17 mouse cellular contexts compared by ENCODE assay signal in the genomic region with DNA sequence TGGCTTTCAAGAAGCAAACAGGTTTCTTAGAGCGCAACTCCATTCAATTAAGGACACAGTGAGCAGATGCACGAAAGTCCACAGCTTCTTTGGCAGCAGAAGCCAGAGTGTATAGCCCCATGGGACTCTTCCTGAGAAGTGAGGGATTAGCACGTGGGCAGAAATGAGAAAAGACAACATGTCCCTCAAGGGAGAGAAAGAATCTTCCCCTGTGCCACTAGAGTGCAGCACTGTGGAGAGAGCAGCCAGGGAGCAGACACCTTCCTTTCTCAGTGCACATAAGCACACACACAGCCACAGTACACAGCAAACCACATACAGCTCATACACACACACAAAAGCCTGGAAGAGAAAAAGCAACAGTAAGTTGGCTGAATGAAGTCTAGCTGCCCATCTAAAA. TPM values are rescaled to one million over a fixed set of nuclear protein-coding genes. Genes with fewer than 3 reads are reported as not detected.
DNase-seq lines count a peak whose midpoint lies in the region; ATAC-seq and TF ChIP-seq lines count a peak whose summit lies in the region.
"Had no signal": no experiment of that assay in that cellular context is flagged by ENCODE, and none has a peak within 500 bp of the region (broad histone marks: within the 10 kb centered on the region; RNA-seq: fewer than 3 reads in every experiment).

No protein-coding gene starts in this region.

- H3K9ac ChIP-seq in hindbrain, postnatal 0 days (replicated peaks; ENCODE audit: low read length): no peak overlapping the region
- no peak overlapping the region for H3K9ac ChIP-seq in hindbrain, embryonic 11.5 days (ENCODE audit: low read depth, low read length)
- H3K9ac ChIP-seq in lung, embryonic 14.5 days: no peak overlapping the region
- no peak overlapping the region for H3K9ac ChIP-seq in liver, postnatal 0 days (replicated peaks)
- H3K9ac ChIP-seq: embryonic facial prominence, embryonic 13.5 days; limb, embryonic 15.5 days; midbrain, embryonic 13.5 days had no signal

- DNase-seq in hindbrain, postnatal 0 days (ENCODE audit: low spot score): no peak
- DNase-seq in hindbrain, embryonic 11.5 days (ENCODE audit: low spot score): no peak
- DNase-seq in lung, embryonic 14.5 days: no peak
- DNase-seq in lung, postnatal 36 days: no peak
- DNase-seq in ZHBTc4 (ENCODE audit: low read depth, low spot score): peak; percentile 23
- DNase-seq in liver, postnatal 0 days: no peak
- DNase-seq in right cerebral cortex, adult 2 months (ENCODE audit: low spot score in 2 of 2): no peak
- DNase-seq: cerebellum, postnatal 36 days; kidney, adult 9 months; right cerebral cortex, postnatal 4 days; thymus, adult 18-20 months had no signal

- H3K4me3 ChIP-seq in hindbrain, postnatal 0 days (ENCODE audit: low read length): no peak overlapping the region
- no peak overlapping the region for H3K4me3 ChIP-seq in hindbrain, embryonic 11.5 days (ENCODE audit: low read depth, low read length)
- no peak overlapping the region for H3K4me3 ChIP-seq in lung, embryonic 14.5 days (ENCODE audit: low read depth, low read length)
- no peak overlapping the region for H3K4me3 ChIP-seq in liver, postnatal 0 days (ENCODE audit: low read depth, low read length)
- H3K4me3 ChIP-seq: embryonic facial prominence, embryonic 13.5 days; limb, embryonic 15.5 days; midbrain, embryonic 13.5 days had no signal

- H3K36me3 ChIP-seq in hindbrain, postnatal 0 days (ENCODE audit: insufficient read depth, low read length): no peaks in the 10 kb centered on the region
- H3K36me3 ChIP-seq in hindbrain, embryonic 11.5 days (ENCODE audit: control insufficient read depth, insufficient read depth, low read length): no peaks in the 10 kb centered on the region
- H3K36me3 ChIP-seq in lung, embryonic 14.5 days (ENCODE audit: insufficient read depth): peaks cover 10% of the 10 kb centered on the region
- no peaks in the 10 kb centered on the region for H3K36me3 ChIP-seq in liver, postnatal 0 days (replicated peaks; ENCODE audit: insufficient read depth, low read length)
- H3K36me3 ChIP-seq: limb, embryonic 15.5 days; midbrain, embryonic 13.5 days had no signal

- 50% methylated on average over 3 of the region's 3 CpGs for WGBS in hindbrain, postnatal 0 days
- 63% methylated on average over 3 of the region's 3 CpGs for WGBS in hindbrain, embryonic 11.5 days
- 63% methylated on average over 3 of the region's 3 CpGs for WGBS in lung, embryonic 14.5 days
- WGBS in liver, postnatal 0 days (ENCODE audit: insufficient replicate concordance): 61% methylated on average over 3 of the region's 3 CpGs

- peak; percentile 54 for TF ChIP-seq CTCF in hindbrain, postnatal 0 days (IDR thresholded peaks at IDR 0.05; ENCODE audit: low read depth)
- peak; percentile 54 for TF ChIP-seq CTCF in lung, embryonic 14.5 days (IDR thresholded peaks at IDR 0.05; ENCODE audit: low read depth)
- peak; percentile 32 for TF ChIP-seq CTCF in liver, postnatal 0 days (IDR thresholded peaks at IDR 0.05; ENCODE audit: low read depth)

- H3K27ac ChIP-seq in hindbrain, postnatal 0 days: no peak overlapping the region
- H3K27ac ChIP-seq in hindbrain, embryonic 11.5 days (ENCODE audit: low read depth, low read length): no peak overlapping the region
- no peak overlapping the region for H3K27ac ChIP-seq in lung, embryonic 14.5 days (ENCODE audit: low read depth)
- H3K27ac ChIP-seq in liver, postnatal 0 days (ENCODE audit: low read depth): no peak overlapping the region
- H3K27ac ChIP-seq: embryonic facial prominence, embryonic 13.5 days; limb, embryonic 15.5 days; midbrain, embryonic 13.5 days had no signal

- no peaks in the 10 kb centered on the region for H3K9me3 ChIP-seq in hindbrain, postnatal 0 days (ENCODE audit: low read length)
- no peaks in the 10 kb centered on the region for H3K9me3 ChIP-seq in hindbrain, embryonic 11.5 days (ENCODE audit: control insufficient read depth, low read length)
- no peaks in the 10 kb centered on the region for H3K9me3 ChIP-seq in lung, embryonic 14.5 days (ENCODE audit: low read depth, low read length)
- no peaks in the 10 kb centered on the region for H3K9me3 ChIP-seq in liver, postnatal 0 days (ENCODE audit: low read length)
- H3K9me3 ChIP-seq: embryonic facial prominence, embryonic 13.5 days; limb, embryonic 15.5 days; midbrain, embryonic 13.5 days had no signal

- H3K4me1 ChIP-seq in hindbrain, postnatal 0 days (ENCODE audit: insufficient read depth, low read length): 0 out of 2 replicates have a peak, but pooled peaks cover 4% of the 10 kb centered on the region
- no peaks in the 10 kb centered on the region; the same call in 1 of the 2 replicates for H3K4me1 ChIP-seq in hindbrain, embryonic 11.5 days (replicated peaks; ENCODE audit: control insufficient read depth, insufficient read depth, low read length)
- 0 out of 2 replicates have a peak, but pooled peaks cover 3% of the 10 kb centered on the region for H3K4me1 ChIP-seq in lung, embryonic 14.5 days (ENCODE audit: insufficient read depth)
- H3K4me1 ChIP-seq in liver, postnatal 0 days (ENCODE audit: insufficient read depth): no peaks in the 10 kb centered on the region
- H3K4me1 ChIP-seq: midbrain, embryonic 13.5 days had no signal

- TF ChIP-seq EP300 in liver, postnatal 0 days (IDR thresholded peaks at IDR 0.05; ENCODE audit: low read depth): no peak

- no peak overlapping the region for H3K4me2 ChIP-seq in hindbrain, postnatal 0 days (ENCODE audit: low read depth, low read length)
- H3K4me2 ChIP-seq in hindbrain, embryonic 11.5 days (replicated peaks; ENCODE audit: low read depth, low read length): no peak overlapping the region
- H3K4me2 ChIP-seq in lung, embryonic 14.5 days: no peak overlapping the region
- no peak overlapping the region for H3K4me2 ChIP-seq in liver, postnatal 0 days (ENCODE audit: low read depth, low read length)
- H3K4me2 ChIP-seq: embryonic facial prominence, embryonic 13.5 days; limb, embryonic 15.5 days; midbrain, embryonic 13.5 days had no signal

- no peaks in the 10 kb centered on the region for H3K27me3 ChIP-seq in hindbrain, postnatal 0 days (ENCODE audit: insufficient read depth, low read length)
- H3K27me3 ChIP-seq in hindbrain, embryonic 11.5 days (ENCODE audit: control insufficient read depth, insufficient read depth, low read length): 0 out of 2 replicates have a peak, but pooled peaks cover 2% of the 10 kb centered on the region
- peaks cover 5% of the 10 kb centered on the region; the same call in 1 of the 2 replicates for H3K27me3 ChIP-seq in lung, embryonic 14.5 days (ENCODE audit: insufficient read depth, low read length)
- peaks cover 7% of the 10 kb centered on the region for H3K27me3 ChIP-seq in liver, postnatal 0 days (ENCODE audit: insufficient read depth, low read length)
- H3K27me3 ChIP-seq: embryonic facial prominence, embryonic 13.5 days; limb, embryonic 15.5 days had no signal

- ATAC-seq in hindbrain, postnatal 0 days: no peak
- ATAC-seq in hindbrain, embryonic 11.5 days (ENCODE audit: low FRiP score): no peak
- ATAC-seq in lung, embryonic 14.5 days (ENCODE audit: insufficient read depth): no peak
- no peak for ATAC-seq in liver, postnatal 0 days
- ATAC-seq: activated CD4-positive, CD25-positive, alpha-beta regulatory T cell, adult 4 months; CD4-positive, CD25-positive, alpha-beta regulatory T cell, adult 4 months; hindbrain, embryonic 16.5 days; midbrain, embryonic 13.5 days had no signal

RNA-seq across cellular contexts. Expression of gene Tril, which starts 8.4 kb away (rescaled TPM):
- total RNA-seq in hindbrain, postnatal 0 days (2014; rRNA removed): 73.8 and 83.7 TPM in 2 replicates
- polyA plus RNA-seq in hindbrain, postnatal 0 days (2015; fragmentation: Nextera tagmentation; extraction: Ambion mirVana): 35.9 and 39.6 TPM in 2 replicates
- polyA plus RNA-seq in hindbrain, embryonic 11.5 days (2014; fragmentation: Nextera tagmentation; extraction: Ambion mirVana): 14.6 and 17.0 TPM in 2 replicates
- polyA plus RNA-seq in lung, embryonic 14.5 days (2014; fragmentation: Nextera tagmentation; extraction: Ambion mirVana): 59.3 and 66.6 TPM in 2 replicates
- polyA plus RNA-seq in liver, postnatal 0 days (2015; fragmentation: Nextera tagmentation; extraction: Ambion mirVana): 0.25 and 0.31 TPM in 2 replicates
- polyA plus RNA-seq: activated CD4-positive, CD25-positive, alpha-beta regulatory T cell, adult 4 months; CD4-positive, CD25-positive, alpha-beta regulatory T cell, adult 4 months had no signal

Comparison
In these comparisons a context has a peak if more than half of its experiments do, and no peak if none do; other contexts are left out.
1. RNA of gene Tril, which starts 8.4 kb away (polyA plus RNA-seq): 59.3 to 66.6 TPM in lung, embryonic 14.5 days, 35.9 to 39.6 TPM in hindbrain, postnatal 0 days and 14.6 to 17.0 TPM in hindbrain, embryonic 11.5 days; 0.25 to 0.31 TPM in liver, postnatal 0 days; every median in the first group is over 10 times any median in the second.
2. Peak in every context shown above with its lines, with median percentiles within 50 percentile points of each other: CTCF ChIP-seq.